Mouse (Mus musculus) CD4-positive, CD25-positive, alpha-beta regulatory T cell, adult 9 weeks (primary cell): Measurements from ENCODE around the gene Ly6g6c. TPM values are rescaled to one million over a fixed set of nuclear protein-coding genes. Genes with fewer than 3 reads are reported as not detected.

Experiments
- polyA plus RNA-seq: library from polyadenylated mRNA; unstranded; fragments of 100-300 nt; shearing (Covaris generic); gene quantifications from one replicate; pipeline ENCODE4 v1.2.1, GENCODE M21; 2017

Gene Ly6g6c
- polyA plus RNA-seq = not detected

DNA sequence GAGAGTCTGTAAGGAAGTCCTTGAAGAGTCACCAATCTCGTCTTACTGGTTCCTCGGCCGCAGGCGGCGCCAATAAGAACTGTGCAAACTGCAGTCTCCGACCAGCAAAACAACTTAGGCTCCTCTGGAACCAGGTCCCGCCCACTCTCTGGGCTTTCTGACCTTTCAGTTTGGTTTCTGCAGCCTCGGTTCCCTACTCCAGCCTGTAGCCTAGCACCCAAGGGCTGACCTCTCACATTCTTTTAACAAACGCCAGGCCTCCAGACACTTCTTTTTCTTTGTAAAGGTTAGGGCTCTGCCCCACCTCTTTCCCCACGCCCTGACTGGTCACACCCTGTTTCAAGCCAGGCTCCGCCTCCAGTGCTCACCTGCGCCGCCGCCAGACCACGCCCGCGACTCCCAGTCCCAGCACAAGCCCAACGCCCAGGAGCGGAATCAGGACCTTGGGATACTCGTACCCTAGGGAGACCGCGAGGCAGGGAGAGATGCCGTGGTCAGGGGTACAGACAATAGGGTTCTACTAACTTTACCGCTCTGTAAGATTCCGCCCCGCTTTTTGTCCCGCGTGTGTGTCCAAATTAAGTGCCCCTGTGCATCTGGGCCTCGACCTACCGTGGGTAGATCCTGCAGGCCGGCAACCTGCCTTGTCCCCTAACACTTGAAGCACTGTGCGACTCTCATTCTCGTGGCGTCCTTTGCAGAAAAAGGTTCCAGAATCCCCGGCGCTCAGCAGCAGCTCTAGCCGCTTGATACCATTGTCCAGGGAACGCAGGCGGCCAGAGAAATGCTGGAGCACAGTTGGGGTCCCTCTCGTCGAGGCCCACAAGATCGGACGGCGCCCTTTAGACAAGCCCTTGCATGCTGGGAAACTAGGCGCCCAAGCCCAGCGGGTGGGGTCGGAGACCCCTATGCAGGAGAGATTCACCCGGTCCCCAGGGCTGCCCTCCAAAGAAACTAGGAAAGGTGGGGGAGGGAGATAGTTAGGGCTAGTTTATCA is at the start of gene Ly6g6c:
TSS of gene Ly6g6c (plus strand) at position 438 of the 997 bp plus-strand sequence.

DNA sequence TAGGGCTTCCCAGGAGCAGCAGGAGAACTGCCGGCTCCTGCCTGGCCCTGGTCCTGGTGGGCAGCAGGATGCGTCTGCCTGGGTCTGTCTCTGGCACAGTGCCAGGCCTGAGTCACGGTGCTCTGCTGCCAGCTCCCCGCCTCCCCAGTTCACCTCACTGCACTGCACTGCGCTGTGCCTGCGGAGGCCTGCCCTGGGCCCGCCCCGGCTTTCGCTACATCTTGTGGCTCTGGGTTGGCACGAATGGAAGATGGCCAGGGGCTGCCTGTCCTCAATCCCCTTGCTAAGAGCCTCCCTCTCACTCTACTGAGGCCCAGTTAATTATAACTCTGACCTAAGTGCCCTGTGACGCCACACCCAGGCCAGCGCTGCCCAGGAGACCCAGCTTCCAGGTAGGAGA is 48.8 kb upstream of the Ly6g6c start, which contains the start of gene Vwa7:
TSS of gene Vwa7 (plus strand) at position 204 of the 400 bp plus-strand sequence.

GRCm38 (mm10) chr17:35027277-35028068 is 37.7 kb upstream of the Ly6g6c start, which contains the start of gene Sapcd1:
Gene Sapcd1 (minus strand): TSS chr17:35028016.

DNA sequence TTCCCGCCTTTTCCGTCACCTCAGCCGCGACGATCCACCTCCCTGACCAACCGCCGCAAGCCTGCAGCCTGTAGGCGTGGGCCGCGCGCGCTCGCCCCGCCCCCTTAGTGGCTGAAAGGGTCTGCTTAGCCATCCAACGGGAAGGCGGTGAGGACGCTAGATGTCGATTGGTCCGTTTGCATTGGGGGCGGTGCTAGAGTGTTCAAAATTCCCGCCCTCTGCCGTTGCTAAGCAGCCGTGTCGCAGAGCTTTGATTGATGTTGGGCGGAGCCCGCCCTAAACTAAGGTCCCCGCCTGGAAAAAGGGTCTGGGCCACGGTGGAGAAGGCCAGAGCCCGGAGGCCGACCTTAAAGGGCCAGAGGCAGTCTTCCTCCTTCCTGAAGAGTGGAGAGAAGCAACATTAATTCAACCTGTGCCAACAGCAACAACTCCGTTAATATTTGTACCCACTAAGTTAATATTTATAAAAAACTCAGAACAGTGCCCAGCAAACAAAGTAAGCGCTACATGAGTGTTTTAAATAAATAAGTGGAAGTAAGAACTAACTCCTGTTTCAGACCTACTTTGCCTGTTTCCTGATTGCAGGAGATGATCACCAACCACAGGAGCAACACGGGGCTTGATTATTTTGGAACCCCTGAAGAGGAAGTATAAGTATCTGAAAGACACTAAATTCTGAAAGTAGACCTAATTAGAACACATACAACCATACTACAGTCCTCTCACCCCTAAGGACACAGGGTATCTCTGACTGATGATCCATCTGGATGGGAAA is 18.3 kb upstream of the Ly6g6c start, which contains the start of gene Msh5:
TSS of gene Msh5 (minus strand) at position 65 of the 775 bp plus-strand sequence.

GRCm38 (mm10) chr17:35049561-35050016 is 15.6 kb upstream of the Ly6g6c start, which contains the start of gene Clic1:
Gene Clic1 (plus strand): TSS chr17:35049966.

GRCm38 (mm10) chr17:35058911-35059892 is 6.0 kb upstream of the Ly6g6c start, which contains the start of gene Ddah2:
Gene Ddah2 (plus strand): TSS chr17:35059035.

DNA sequence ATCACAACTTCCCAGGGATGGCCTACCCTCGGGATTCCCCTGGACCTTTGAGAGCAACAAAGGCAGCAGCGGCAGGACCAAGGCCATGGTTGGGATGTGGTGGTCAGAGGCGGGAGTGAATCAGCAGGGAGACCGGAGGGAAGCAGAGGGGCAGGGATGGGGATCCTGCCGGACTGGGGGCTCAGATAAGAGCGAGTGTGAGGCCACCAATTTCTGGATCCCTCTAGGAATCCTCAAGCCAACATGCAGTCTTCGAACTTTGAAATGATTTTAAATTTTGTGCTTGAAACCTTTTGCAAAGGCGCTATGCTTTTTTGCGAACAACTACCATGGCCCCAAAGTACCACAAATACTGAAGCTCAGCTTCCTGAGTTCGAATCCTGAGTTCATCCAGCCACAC is 896 bp downstream of the Ly6g6c start, which contains the start of gene Mpig6b:
TSS of gene Mpig6b (minus strand) at position 101 of the 400 bp plus-strand sequence.

DNA sequence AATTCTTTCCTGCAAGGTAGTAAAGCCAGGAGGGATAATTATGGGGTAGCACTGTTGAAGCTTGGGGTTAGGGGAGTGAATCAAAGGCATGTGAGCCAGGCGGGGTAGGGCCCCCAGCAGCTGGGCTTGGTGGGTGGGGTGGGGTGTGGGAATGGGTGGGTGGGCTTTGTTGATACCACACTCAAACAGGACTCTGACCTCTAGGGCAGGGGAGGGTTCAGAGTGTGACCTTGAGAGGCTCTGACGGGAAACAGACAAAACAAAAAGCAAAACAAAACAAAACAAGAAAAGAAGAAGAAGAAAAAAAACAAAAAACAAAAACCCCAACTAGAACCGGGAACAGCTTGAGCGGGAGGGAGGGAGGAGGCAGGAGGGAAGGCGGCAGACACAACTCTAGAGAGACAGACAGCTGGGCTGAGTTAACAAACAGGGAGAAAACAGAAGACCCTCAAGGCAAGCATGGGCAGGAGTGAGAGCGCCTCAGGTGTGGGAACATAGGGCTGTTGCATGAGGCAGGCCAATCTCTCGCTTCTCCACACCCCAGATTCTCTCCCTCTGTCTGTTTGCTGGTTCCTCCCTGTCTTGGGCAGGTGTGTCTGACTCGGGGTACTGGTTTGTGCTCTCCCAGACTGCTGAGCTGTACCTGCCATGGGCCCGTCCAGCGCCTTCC is 11.5 kb downstream of the Ly6g6c start, which contains the start of gene Ly6g6e:
TSS of gene Ly6g6e (plus strand) at position 396 of the 670 bp plus-strand sequence.

DNA sequence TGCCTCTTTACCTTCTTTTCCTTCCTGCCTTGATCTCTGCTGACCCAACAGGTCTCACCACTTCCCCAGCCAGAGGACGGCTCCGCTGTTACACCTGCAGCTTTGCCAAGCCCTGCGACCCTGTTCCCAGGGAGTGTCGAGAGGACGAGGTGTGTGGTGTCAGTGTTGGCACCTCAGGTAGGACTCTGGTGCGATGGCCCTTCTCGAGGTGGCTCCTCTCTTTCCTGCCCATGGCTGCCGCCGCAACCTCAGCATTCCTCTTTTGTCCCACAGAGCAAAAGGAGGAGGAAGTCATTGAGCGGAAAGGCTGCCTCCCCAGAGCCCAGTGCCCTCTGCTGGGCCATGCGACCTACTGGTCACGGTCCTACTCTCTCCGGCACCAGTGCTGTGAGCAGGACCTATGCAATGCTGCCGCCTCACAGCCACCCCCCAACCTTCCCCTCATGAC is 12.6 kb downstream of the Ly6g6c start, which contains the start of gene Ly6g6d:
TSS of gene Ly6g6d (minus strand) at position 280 of the 448 bp plus-strand sequence.

DNA sequence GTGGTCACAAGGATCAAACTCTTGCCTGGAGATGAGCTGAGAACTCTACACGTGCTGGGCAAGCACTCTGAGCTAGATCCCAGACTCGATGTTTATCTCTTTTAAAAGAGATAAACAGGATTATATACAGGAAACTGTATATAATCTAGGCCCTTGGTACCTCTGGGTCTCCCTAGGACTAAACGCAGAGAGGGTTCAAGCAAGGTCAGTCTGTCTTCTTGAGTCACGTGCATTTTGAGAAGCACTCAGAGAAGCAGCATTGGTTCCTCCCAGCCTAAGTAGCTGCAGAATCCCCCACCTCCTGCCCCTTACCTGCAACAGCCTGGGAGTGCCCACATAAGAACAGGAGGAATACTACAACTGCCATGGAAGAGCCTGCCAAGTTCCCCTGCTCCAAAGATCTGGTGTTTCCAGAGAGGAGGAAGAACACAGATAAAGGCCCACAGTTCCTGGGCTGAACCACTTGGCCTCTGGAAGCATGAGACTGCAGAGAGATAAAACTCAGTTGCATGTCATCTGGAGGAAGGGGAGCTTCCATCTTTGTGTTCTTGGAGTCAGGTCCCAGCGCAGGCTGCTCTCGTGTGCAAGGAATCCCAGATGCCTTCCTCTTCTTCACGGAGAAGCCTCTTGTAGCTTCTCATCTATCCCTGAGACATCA is 20.1 kb downstream of the Ly6g6c start, which contains the start of gene Ly6g6f:
TSS of gene Ly6g6f (minus strand) at position 403 of the 658 bp plus-strand sequence.

GRCm38 (mm10) chr17:35088825-35089644 is 23.8 kb downstream of the Ly6g6c start, which contains the start of gene Abhd16a:
Gene Abhd16a (plus strand): TSS chr17:35089263.

DNA sequence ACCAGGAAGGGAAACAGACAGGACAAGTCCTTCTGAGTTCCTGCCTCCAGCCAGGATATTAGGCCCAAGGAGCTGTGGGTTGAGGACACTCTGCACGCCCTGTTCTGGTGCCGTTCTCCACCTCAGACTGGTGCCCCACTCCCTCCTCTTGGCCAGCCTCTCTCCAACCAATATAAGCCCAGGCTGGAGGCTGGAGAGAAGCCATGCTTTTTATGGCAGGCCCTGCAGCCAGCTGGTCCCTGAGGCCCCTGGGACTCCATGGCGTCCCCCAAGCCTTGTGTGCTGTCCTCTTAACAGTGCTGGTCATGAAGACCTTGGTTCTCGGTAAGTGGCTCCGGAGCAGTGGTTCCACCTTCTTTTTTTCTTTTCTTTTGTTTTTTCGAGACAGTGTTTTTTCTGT is 42.9 kb downstream of the Ly6g6c start, which contains the start of gene Ly6g5c:
TSS of gene Ly6g5c (plus strand) at position 183 of the 400 bp plus-strand sequence.

DNA sequence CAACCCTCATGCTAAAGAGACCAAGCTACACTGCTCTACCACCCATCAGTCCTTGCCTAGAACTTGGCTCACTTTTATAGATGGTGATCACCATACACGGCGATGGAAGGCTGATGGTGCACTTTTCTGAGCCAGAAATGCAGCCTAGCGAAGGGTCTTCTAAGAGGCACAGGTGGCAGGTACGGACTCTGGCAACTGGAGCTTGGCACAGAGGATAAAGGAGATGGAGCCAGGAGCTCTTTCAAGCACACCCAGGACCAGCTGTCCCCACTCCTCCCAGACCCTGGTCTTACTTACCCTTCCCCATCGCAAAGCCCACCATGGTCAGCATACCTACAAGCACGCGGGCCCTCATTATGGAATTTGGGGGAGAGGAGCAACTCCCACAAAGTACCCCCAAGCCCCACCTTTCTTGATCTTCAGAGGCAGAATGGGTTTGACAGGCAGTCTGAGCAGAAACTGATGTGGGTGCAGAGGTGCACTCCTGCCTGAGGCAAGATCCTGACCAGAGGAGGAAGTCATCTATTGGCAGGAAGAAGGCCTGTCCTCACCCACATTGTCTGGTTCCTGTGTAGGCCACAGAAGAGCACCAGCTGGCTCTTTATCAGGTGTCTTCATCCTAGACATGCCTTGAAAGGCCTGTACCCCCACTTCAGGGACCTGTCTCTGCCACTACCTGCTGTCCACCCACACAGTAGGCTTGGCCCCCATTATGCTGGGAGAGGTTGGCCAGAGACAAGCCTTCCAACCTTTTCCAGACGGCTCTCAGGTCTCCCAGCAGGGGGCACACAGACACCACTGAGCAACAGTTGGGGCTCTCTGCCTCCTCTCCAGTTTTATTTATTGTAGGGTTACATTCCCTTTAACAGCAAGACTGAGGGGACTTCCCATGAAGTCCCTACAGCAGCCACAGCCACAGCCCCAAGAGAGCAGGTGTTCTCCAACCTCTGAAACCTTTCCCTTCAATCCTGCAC is 50.1 kb downstream of the Ly6g6c start, which contains the start of gene Ly6g5b:
TSS of gene Ly6g5b (minus strand) at position 383 of the 974 bp plus-strand sequence.

